In the genomic region with DNA sequence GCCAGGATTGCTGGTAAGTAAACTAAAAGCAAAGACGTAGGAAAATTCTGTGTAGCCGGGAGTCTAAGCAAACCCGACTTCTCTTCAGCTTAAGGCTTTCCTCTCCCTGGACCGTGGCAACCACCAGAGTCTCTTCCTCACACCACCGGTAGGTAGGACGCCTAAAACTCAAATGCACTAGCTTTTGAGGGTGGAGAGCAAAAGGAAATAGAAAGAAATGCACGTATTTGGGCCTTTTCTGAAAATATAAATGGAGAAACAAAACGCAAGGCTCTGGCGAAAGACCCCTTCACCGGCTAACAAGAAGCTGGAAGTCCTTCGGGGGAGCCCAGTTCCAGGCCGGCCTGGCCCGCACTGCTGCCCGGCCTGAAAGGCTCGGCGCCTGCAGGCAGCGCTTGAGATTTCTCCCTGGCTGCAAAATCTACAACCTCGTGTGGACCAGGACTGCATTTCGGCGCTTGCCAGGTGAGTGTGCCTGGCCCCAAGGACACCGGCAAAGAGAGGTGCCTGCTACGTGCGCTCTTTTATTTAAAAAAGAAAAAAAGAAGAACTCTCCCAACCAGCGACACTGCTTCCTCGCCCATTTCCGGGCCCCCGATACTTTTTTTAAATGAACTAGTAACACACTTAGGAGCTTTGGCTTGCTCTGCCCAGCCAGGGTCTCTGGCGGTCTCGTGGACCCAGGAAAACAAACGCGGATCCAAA, we compare ENCODE assay signal across 8 mouse cellular contexts. TPM values are rescaled to one million over a fixed set of nuclear protein-coding genes. Genes with fewer than 3 reads are reported as not detected.
DNase-seq lines count a peak whose midpoint lies in the region; ATAC-seq and TF ChIP-seq lines count a peak whose summit lies in the region.

No protein-coding gene starts in this region.

- no peaks in the 10 kb centered on the region for H3K4me1 ChIP-seq in heart, adult 2 months (ENCODE audit: control insufficient read depth, insufficient read depth, low read length)
- H3K4me1 ChIP-seq in E14TG2a.4 (replicated peaks; ENCODE audit: low read depth, low read length): peaks cover 72% of the 10 kb centered on the region
- H3K4me1 ChIP-seq in hindbrain, embryonic 10.5 days (replicated peaks): peaks cover 61% of the 10 kb centered on the region
- H3K4me1 ChIP-seq in midbrain, embryonic 13.5 days (replicated peaks): peaks cover 43% of the 10 kb centered on the region

- no peaks in the 10 kb centered on the region for H3K79me2 ChIP-seq in heart, adult 2 months (replicated peaks; ENCODE audit: control insufficient read depth, insufficient read depth, low read length)

- TF ChIP-seq POLR2A in heart, adult 2 months (IDR thresholded peaks at IDR 0.05; ENCODE audit: insufficient read depth, low read depth, low read length): no peak

- peak overlapping the region; percentile 68 for H3K4me2 ChIP-seq in midbrain, embryonic 13.5 days (replicated peaks)

- no peak for TF ChIP-seq EP300 in heart, adult 2 months (IDR thresholded peaks at IDR 0.05; ENCODE audit: insufficient read depth, low read depth, low read length)

- WGBS in heart, adult 2 months: 37% methylated on average over 31 of the region's 31 CpGs
- WGBS in hindbrain, embryonic 10.5 days: under 1% methylated on average over 31 of the region's 31 CpGs
- WGBS in midbrain, embryonic 13.5 days: 1% methylated on average over 31 of the region's 31 CpGs

- peak in 1 of 2 experiments; percentile 33 for DNase-seq in heart, adult 2 months
- no peak for DNase-seq in heart, postnatal 25 days (ENCODE audit: low spot score)
- peak; percentile 60 for DNase-seq in hindbrain, embryonic 10.5 days (ENCODE audit: low spot score)
- no peak for DNase-seq in gastrocnemius, postnatal 25 days
- DNase-seq in left cerebral cortex, adult 18-20 months (ENCODE audit: low spot score in 2 of 2): no peak
- no peak for DNase-seq in adrenal gland, adult 18-20 months (ENCODE audit: low spot score in 2 of 2)

- H3K4me3 ChIP-seq in heart, adult 2 months: peak overlapping the region; percentile 38
- H3K4me3 ChIP-seq in E14TG2a.4 (replicated peaks; ENCODE audit: low read length): peak overlapping the region; percentile 76
- H3K4me3 ChIP-seq in hindbrain, embryonic 10.5 days: peak overlapping the region; percentile 61
- H3K4me3 ChIP-seq in midbrain, embryonic 13.5 days (replicated peaks): peak overlapping the region; percentile 48

- H3K27me3 ChIP-seq in heart, adult 2 months (ENCODE audit: control insufficient read depth, insufficient read depth, low read length): peaks cover 15% of the 10 kb centered on the region
- peaks cover 98% of the 10 kb centered on the region for H3K27me3 ChIP-seq in E14TG2a.4 (ENCODE audit: insufficient read depth, low read length)
- peaks cover 93% of the 10 kb centered on the region for H3K27me3 ChIP-seq in hindbrain, embryonic 10.5 days (ENCODE audit: insufficient read depth, poor library complexity, severe bottlenecking)
- peaks cover 99% of the 10 kb centered on the region for H3K27me3 ChIP-seq in midbrain, embryonic 13.5 days

- TF ChIP-seq CTCF in heart, adult 2 months (IDR thresholded peaks at IDR 0.05): no peak
- no peak for TF ChIP-seq CTCF in E14TG2a.4 (conservative IDR thresholded peaks at IDR 0.05; ENCODE audit: low read length)

- no peak overlapping the region for H3K27ac ChIP-seq in heart, adult 2 months
- peak overlapping the region; percentile 54; the same call in 1 of the 2 replicates for H3K27ac ChIP-seq in hindbrain, embryonic 10.5 days
- H3K27ac ChIP-seq in midbrain, embryonic 13.5 days: peak overlapping the region; percentile 86

- H3K36me3 ChIP-seq in heart, adult 2 months (ENCODE audit: control insufficient read depth, insufficient read depth, low read length): no peaks in the 10 kb centered on the region
- no peaks in the 10 kb centered on the region for H3K36me3 ChIP-seq in E14TG2a.4 (ENCODE audit: insufficient read depth, low read length)
- no peaks in the 10 kb centered on the region for H3K36me3 ChIP-seq in hindbrain, embryonic 10.5 days
- no peaks in the 10 kb centered on the region; the same call in 1 of the 2 replicates for H3K36me3 ChIP-seq in midbrain, embryonic 13.5 days

- no peak for ATAC-seq in midbrain, embryonic 13.5 days

- no peaks in the 10 kb centered on the region for H3K9me3 ChIP-seq in E14TG2a.4 (ENCODE audit: low read length)
- H3K9me3 ChIP-seq in hindbrain, embryonic 10.5 days: no peaks in the 10 kb centered on the region
- H3K9me3 ChIP-seq in midbrain, embryonic 13.5 days: no peaks in the 10 kb centered on the region

- H3K9ac ChIP-seq in heart, adult 2 months (ENCODE audit: low read depth, low read length): no peak overlapping the region
- H3K9ac ChIP-seq in midbrain, embryonic 13.5 days (replicated peaks): peak overlapping the region; percentile 80

- intact Hi-C loops in heart, adult 2 months (cut with DNase I): loop anchor here (5.0 kb wide), 2 partner anchors 249 to 329 kb away; no protein-coding TSS in a partner anchor
- intact Hi-C loops in heart, postnatal 25 days (cut with DNase I): loop anchor here (10.0 kb wide), 2 partner anchors 252 to 342 kb away; no protein-coding TSS in a partner anchor

RNA-seq across cellular contexts. Expression of a gene that starts 4.3 kb away (rescaled TPM):
- total RNA-seq in heart, adult 2 months (2021): not detected
- not detected in 2 replicates for polyA plus RNA-seq in heart, adult 2 months (2012; rRNA removed)
- not detected for total RNA-seq in heart, postnatal 25 days (2021)
- polyA plus RNA-seq in hindbrain, embryonic 10.5 days (2016; fragmentation: Nextera tagmentation; extraction: Ambion mirVana): 0.75 and 1.0 TPM in 2 replicates
- polyA plus RNA-seq in midbrain, embryonic 13.5 days (2015; fragmentation: Nextera tagmentation; extraction: Ambion mirVana): 1.7 and 3.9 TPM in 2 replicates
- total RNA-seq in gastrocnemius, postnatal 25 days (2021): not detected
- total RNA-seq in left cerebral cortex, adult 18-20 months (2021): not detected
- total RNA-seq in adrenal gland, adult 18-20 months (2021): 1 to 10 TPM; 1.1 to 1.4 TPM

RNA-seq across cellular contexts. Expression of a gene that starts 12.6 kb away (rescaled TPM):
- not detected for total RNA-seq in heart, adult 2 months (2021)
- not detected in 2 replicates for polyA plus RNA-seq in heart, adult 2 months (2012; rRNA removed)
- total RNA-seq in heart, postnatal 25 days (2021): not detected
- polyA plus RNA-seq in hindbrain, embryonic 10.5 days (2016; fragmentation: Nextera tagmentation; extraction: Ambion mirVana): 0.54 TPM in 1 of 2 replicates, not detected in the other
- polyA plus RNA-seq in midbrain, embryonic 13.5 days (2015; fragmentation: Nextera tagmentation; extraction: Ambion mirVana): 3.5 and 5.3 TPM in 2 replicates
- total RNA-seq in gastrocnemius, postnatal 25 days (2021): not detected
- total RNA-seq in left cerebral cortex, adult 18-20 months (2021): not detected
- total RNA-seq in adrenal gland, adult 18-20 months (2021): not detected

RNA-seq across cellular contexts. Expression of a gene that starts 13.1 kb away (rescaled TPM):
- under 1 TPM; 0.59 to 0.91 TPM for total RNA-seq in heart, adult 2 months (2021)
- 0.32 and 0.57 TPM in 2 replicates for polyA plus RNA-seq in heart, adult 2 months (2012; rRNA removed)
- 1 to 10 TPM; 1.1 to 1.7 TPM for total RNA-seq in heart, postnatal 25 days (2021)
- 14.2 and 16.8 TPM in 2 replicates for polyA plus RNA-seq in hindbrain, embryonic 10.5 days (2016; fragmentation: Nextera tagmentation; extraction: Ambion mirVana)
- 94.8 and 119 TPM in 2 replicates for polyA plus RNA-seq in midbrain, embryonic 13.5 days (2015; fragmentation: Nextera tagmentation; extraction: Ambion mirVana)
- under 1 TPM; 0.43 to 0.54 TPM for total RNA-seq in gastrocnemius, postnatal 25 days (2021)
- total RNA-seq in left cerebral cortex, adult 18-20 months (2021): not detected
- 10 to 100 TPM; 11.7 to 14.2 TPM for total RNA-seq in adrenal gland, adult 18-20 months (2021)

Comparison
In these comparisons a context has a peak if more than half of its experiments do, and no peak if none do; other contexts are left out.
1. RNA of a gene that starts 13.1 kb away (total RNA-seq): 11.7 to 14.2 TPM in adrenal gland, adult 18-20 months; 1.1 to 1.7 TPM in heart, postnatal 25 days, 0.59 to 0.91 TPM in heart, adult 2 months, 0.43 to 0.54 TPM in gastrocnemius, postnatal 25 days and not detected in left cerebral cortex, adult 18-20 months; every median in the first group is over 4 times any median in the second.
2. Peak in every context shown above with its lines, with median percentiles within 50 percentile points of each other: H3K4me3 ChIP-seq.